Mouse (Mus musculus): Measurements from ENCODE around the gene Spint2.

Gene Spint2

GRCm38 (mm10) chr7:29280801-29281200, 911 bp downstream of the Spint2 start:
- no peak for DNase-seq (ENCODE audit: low spot score)

DNA sequence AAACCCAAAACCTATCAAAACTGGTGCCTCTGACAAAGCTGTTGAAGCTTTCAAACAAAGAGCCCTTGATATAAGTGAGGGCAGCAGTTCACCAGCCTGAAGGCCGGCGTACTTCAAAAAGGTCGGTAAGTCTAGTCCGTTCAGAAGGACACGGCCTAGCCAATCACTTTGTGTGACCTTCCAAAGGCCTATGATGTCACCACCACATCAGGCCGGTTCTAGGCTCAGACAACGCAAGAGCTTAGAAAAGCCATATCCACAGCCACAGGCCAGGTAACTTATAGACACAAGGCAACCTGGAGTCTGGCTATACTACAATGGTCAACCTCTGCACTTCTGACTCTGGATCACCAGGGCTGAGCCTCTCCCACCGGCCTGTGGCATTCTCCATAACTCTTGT, 1.8 kb downstream of the Spint2 start:
- no peak for DNase-seq (ENCODE audit: low spot score)

- no peak for DNase-seq (ENCODE audit: low spot score)
These were observed 2.5 kb downstream of the Spint2 start for GRCm38 (mm10) chr7:29279261-29279660.

DNA sequence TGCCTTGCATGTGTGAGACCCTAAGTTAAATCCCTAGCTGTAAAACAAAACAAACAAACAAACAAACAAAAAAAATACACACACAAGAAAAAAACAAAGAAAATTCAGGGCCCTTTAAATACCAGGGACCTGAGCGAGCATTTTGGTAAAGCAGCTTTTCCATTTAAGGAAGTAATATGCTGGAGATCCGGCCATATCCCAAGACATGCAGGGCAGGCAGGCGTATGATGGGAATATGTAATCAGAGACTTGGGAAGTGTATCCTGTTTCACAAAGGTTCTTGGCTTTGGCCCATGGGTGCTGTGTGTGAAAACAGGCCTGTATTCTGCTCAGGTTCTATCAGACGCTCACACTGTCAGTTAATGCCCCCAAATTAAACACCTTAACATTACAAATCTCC, 4.2 kb downstream of the Spint2 start:
- DNase-seq (ENCODE audit: low spot score): no peak

- DNase-seq (ENCODE audit: low spot score): no peak
These were observed 5.0 kb downstream of the Spint2 start for GRCm38 (mm10) chr7:29276715-29277114.

DNA sequence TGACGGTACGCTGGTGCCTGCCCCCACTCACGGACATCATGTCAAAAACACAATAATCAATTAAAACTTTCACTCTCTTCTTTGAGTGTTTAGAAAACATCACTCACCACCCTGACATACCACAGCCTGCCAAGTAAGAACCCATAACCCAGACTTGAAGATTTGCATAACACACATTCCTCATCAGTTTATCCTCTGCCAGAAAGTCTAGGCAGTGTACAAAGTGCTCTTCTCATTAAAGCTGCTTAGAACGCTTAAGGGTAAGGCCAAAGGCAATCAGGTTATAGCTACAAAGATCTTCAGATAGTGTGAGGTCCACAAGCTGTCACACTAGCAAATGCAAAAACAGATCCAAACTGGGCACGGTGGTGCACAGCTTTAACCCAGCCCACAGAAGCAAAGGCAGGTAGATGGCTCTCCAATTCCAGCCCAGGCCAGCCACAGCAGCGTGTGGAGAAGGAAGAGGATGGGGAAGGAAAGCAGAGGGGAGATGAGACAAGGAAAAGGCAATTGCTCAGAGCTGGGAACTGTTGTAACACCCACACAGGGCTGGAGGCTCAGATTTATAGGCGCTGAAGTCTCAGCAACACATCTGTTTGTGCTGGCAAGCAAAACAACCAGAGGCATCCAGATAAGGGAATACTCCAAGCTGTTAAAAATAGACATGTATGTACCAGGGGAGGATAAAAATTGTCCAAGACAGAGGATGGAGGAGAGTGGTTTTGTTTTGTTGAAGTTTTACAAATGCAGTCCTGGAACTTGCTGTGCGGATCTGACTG, 9.8 kb downstream of the Spint2 start:
- DNase-seq (ENCODE audit: low spot score): no peak

GRCm38 (mm10) chr7:29270445-29270844, 11.3 kb downstream of the Spint2 start:
- no peak for DNase-seq (ENCODE audit: low spot score)

DNA sequence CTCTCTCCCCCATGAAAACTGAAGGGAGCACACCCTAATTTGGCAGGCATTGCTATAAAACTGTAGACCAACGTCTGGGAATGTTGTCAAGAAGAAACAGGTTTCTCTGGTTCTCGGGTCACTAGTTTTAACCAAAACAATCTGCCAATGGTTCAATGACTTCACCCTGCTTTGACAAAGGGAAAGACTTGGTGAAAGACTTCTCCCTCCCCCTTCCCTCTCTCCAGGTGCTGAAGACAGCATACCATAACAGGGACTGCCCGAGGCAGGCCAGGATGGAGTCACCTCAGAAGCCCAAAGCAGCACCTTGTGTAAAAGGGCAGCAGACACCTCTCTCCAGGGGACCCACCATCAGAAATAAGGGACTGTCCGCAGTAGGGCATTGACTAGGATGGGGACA, 14.8 kb downstream of the Spint2 start:
- no peak for DNase-seq (ENCODE audit: low spot score)

DNA sequence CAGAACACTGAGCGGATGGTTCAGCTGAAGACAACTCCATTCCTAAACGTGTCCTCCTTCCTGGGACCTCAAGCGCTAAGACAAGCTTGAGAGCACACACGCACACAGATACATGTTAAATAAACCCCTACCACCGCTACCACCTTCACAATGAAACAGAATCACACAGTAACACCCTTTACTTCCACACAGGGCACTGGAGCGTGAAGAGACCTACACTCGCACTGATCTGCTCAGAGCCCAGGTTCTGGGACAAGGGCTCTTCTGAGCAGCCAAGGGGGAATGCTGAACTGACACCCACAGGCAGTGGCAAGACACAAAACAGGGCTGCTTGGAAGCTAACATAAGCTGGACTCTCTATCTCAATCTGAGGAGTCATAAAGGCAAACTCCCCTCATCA, 16.1 kb downstream of the Spint2 start:
- DNase-seq (ENCODE audit: low spot score): no peak

DNA sequence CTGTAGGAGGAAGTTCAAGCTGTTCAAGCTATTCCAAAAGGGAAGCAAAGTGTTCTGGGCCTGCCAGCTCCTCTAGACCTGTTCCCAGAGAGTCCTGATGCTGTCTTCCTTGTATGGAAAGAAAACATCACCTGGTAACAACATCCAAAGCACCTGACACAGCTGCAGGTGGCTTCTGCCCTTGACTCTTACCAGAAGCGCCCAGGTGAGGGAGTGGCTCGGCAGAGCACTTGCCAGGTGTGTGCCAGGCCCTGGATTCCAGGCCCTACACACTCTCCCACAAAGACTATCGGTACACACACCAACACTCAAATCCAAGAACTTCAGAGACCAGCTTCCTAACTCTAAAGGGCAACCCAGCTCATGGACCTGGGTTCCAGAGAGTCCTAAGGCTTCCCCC, 17.9 kb downstream of the Spint2 start:
- DNase-seq (ENCODE audit: low spot score): no peak

- DNase-seq (ENCODE audit: low spot score): no peak
These were observed 19.6 kb downstream of the Spint2 start for GRCm38 (mm10) chr7:29262151-29262550.

DNA sequence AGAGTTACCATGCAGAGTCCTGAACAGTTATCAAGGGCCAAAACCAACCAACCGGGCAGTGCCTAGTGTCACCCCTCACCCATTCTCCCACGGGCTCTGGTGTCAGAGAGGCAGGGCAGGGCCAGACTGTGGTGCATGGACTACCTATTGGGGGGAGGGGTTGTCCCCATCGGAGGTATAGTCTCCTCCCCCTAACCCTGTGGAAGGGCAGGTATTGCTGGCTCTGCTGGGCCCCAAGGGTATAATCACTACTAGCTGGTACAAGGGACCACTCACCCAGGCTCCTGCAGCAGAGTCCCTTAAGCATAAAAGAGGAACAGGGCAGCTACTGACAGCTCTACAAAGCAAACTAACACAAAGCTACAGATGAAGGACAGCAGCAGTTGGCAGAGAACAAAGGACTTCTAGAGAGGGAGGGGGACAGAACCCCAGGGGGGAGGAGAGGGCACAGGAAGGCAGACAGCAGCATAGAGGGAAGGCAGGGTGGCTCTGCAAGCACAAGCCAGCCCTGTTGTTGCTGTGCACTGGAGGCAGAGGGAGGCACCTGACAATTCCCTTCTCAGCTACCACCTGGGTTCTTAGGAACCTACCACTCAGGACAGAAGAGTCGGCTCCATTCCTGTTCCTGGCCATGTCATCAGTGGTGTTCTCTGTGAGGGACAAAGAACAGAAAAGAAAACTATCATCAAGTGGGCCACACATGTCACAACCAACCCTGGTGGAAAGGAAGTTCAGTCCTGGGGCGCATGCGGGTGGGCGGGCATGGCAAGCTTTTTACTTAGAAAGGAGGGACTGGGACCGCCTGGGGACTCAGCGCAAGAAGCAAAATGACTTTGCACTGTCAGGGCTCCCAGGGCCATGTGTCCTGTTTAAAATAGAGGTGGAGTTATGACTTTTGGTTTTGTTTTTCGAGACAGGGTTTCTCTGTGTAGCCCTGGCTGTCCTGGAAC, 21.7 kb downstream of the Spint2 start:
- DNase-seq (ENCODE audit: low spot score): no peak

GRCm38 (mm10) chr7:29257368-29257767, 24.3 kb downstream of the Spint2 start:
- peak; percentile 50 for DNase-seq (ENCODE audit: low spot score)

DNA sequence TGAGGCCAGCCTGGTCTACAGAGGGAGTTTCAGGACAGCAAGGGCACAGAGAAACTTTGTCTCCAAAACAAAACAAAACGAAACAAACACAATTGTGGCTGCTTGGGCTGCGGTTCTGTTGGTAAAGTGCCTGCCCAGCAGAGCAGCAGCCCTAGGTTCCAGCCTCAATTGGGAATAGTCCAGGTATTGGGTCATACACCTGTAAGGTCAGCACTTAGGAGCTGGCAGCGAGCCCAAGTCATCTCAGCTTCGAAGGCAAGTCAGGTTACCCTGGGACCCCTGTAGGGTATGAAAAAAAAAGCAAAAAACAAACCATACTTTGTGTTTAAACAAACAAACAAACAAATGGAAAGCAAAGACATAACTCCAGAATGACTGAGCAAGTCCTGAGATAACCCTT, 25.8 kb downstream of the Spint2 start:
- no peak for DNase-seq (ENCODE audit: low spot score)

DNA sequence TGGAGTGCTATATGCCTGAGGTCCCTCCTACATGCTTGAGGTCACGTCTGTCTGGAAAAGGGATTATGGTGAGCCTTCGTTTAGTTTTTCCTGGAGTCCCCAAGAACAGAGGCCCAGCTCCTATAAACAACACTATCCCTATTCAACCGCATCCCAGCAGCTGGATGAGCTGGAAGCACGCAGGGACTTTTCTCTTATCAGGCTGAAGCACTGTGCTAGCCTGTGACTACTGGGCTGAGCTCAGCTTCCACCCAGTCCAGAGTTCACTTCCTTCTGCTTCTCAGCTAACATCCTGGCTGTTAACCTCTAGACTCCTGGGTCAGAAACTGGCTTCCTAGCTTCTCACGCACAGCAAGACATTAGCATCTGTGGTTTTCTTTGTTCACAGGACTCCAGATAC, 27.9 kb downstream of the Spint2 start:
- no peak for DNase-seq (ENCODE audit: low spot score)

- DNase-seq (ENCODE audit: low spot score): no peak
These were observed 30.5 kb downstream of the Spint2 start for GRCm38 (mm10) chr7:29251166-29251565.

GRCm38 (mm10) chr7:29248261-29248841, 33.4 kb downstream of the Spint2 start, which contains the start of gene 2200002D01Rik:
2200002D01Rik (minus strand) TSS chr7:29248466.
- DNase-seq (ENCODE audit: low spot score): peak; percentile 38

DNA sequence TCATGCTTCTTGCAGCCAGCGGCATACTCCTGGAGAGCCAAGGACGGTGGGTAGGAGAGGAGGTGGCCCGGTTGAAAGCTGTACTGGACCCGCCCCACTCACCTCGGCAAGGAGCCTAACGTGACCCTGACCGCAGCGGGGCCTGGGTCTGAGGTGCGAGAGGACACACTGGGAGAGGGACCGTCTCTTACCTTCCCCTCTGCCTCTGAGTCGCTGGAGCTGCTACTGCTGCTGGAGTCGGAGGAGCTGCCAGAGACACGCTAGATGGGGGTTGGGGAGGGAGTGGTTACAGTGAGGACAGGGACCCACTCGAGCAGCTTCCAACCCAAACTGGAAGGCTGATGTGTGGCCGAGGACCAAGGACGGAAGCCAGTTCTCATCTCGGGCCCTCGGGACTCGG, 34.0 kb downstream of the Spint2 start:
- peak; percentile 29 for DNase-seq (ENCODE audit: low spot score)

DNA sequence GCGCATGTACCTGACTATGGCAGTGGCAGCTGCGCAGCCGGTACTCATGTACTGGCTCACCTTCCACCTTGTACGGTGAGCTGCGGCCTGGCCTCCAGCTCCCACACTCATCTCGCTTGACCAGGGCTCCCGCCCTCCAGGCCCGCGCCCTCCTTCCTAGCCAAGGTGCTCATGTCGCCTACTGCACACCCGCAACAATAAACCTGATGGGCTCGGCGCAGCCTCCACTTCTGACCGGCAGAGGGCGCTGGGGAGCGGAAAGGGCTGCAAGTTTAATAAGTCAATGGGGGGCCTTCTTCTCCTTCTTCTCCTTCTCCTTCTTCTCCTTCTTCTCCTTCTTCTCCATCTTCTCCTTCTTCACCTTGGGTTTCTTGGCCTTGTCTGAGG, 34.4 kb downstream of the Spint2 start:
- peak; percentile 81 for DNase-seq (ENCODE audit: low spot score)

GRCm38 (mm10) chr7:29246619-29247313, 34.9 kb downstream of the Spint2 start:
- no peak for DNase-seq (ENCODE audit: low spot score)

- DNase-seq (ENCODE audit: low spot score): no peak
These were observed 35.7 kb downstream of the Spint2 start for GRCm38 (mm10) chr7:29246015-29246414.

All from ovary, postnatal 36 days (tissue).